Mouse (Mus musculus) cerebellum, postnatal 14 days (tissue): ENCODE data around the gene Rnf180.
"Not testable (repeated sequence)": the region's sequence is repeated elsewhere in the genome, so short reads cannot be mapped to it uniquely, and the experiment has no call there.

Experiments used
- DNase-seq, 2 experiments: peaks; one replicate each; pipeline ENCODE4 v3.0.0; 2021; ENCODE audit warnings: mixed read lengths in 2 of 2

Rnf180 gene

DNA sequence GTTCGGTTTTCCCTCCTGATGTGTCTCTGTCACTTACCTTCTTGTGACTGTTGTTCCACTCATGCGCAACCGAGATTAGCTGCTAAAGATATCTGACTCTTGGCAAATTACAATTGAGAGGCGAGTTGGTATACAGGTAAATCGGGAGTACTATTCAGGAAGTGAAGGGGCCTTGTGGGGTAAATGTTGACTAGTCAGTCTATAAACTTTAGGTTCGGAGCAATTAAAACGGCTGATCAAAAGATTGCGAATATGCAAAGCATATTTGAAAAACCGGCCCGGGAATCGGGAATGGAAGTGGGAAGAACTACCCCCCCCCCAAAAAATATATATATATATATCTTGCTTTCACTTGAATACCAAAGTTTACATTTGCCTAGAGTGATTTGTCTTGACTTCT, at the start of gene Rnf180:
Rnf180 (minus strand) TSS at position 101 of the 400 bp plus-strand sequence.
- no peak for DNase-seq

DNA sequence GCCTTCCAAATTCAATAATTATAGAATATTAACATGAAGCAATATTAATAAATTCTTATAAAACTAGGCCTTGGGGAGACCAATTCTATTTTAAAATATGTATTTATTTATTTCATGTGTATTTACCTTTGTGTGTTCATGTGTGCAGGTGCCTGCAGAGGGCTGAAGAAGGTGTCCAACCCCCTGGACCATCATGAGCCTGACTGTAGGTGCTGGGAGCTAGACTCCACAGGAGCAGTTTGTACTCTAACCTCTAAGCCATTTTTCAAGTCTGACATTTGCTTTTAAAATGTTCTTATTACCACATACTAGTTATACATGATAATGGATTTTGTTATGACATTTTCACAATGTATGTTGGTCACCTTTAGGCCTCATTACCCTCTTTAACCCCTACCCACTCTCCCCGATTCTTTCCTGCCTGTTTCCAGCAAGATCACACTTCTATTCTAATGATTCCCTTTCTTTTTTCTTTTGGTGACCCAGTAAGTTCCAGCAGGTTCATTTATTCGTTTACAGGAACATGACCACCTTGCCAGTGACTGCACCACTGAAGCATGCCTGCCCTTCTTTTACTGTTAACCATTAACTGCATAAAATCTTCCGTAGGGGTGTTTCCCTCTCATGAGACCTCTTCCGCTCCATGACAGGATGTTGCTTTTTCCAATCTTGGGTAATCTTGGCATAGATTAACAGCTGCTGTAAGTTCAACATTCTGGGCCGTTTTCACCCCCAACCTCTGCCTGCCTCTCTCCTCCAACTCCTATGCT, 36.8 kb upstream of the Rnf180 start:
- no peak for DNase-seq

DNA sequence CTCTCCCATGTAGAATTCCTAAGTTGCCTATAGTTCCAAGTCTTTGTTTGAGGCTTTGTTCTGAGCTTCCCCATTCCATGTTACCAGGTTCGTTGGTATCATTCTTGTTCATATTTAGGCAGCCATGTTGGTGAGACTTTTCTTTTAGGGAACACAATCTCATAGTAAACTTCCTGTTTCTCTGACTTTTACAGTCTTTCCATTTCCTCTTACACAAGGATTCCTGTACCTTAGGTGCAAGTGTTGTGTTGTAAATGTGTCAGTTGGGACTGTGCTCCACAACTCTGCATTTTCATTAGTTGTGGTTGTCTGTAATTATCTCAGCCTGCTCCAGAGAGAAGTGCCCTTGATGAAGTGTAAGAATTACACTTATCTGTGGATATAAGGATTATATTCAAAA, 32.3 kb upstream of the Rnf180 start:
- no peak for DNase-seq

DNA sequence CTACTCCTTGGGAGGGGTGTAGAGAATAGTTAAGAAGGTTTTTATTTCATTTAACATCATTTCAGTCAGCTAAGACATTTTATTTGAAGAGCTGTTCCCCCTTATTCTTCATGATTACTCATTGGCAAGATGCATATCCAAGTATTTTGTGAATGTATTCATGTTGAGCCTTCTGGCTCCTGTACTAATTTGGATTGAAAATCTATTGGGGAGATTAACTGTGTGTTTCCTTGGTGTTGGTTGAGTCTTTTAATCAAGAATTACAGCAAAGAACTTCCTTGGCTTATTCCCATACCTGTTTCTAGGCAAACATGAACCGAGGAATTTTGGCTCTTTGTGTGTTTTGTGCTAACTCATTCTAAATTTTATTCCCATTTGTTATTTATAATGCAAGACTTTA, 22.3 kb upstream of the Rnf180 start:
- no peak for DNase-seq

DNA sequence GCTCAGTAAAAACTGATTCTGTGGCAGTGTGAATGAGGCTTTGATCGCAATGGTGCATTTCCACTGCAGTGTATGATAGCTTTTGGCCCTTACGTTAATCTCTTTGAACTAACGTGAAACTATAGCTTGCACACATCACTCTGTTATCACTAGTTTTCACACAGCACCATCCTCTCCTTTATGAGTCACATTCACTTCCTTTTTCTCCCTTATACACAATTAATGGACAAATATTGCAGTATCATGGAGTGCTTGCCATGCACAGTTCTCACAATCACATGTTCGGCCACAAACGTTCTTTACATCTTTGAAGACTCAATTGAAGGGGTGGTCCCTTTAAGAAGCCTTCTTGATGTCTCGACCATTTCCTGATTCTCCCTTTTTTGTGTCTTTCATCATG, 21.4 kb upstream of the Rnf180 start:
- DNase-seq: no peak

DNA sequence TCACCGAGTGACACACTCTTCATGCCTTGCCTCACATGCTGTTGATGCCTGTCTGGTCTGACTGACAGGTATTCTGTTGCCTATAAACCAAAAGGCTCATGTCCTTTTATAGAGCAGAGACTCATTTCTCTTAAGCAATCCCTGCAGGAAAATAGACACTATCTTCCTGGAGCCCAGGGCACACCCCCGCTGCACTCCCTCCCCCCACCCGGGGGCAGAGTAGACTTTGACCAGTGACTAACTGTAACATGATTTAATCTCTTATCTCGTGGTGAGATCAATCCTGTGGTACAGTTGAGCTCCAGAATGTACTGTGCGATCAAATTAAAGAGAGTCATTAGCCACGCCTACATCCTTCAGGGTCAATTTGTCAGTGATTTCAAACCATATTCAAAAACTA, 18.1 kb upstream of the Rnf180 start:
- no peak for DNase-seq

DNA sequence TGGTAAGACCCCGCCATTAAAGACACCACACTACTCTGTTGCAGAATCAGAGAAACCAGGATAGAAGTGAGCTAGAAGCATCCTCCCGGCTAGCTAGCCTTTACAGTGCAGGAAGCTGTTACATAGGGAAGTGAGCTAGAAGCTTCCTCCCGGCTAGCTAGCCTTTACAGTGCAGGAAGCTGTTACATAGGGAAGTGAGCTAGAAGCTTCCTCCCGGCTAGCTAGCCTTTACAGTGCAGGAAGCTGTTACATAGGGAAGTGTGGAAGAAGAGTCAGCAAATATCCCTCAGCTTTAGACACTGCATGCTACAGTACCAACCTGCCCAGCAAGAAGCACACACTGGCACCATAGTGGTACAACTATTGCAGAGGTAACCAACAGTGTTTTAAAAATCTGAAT, 15.9 kb upstream of the Rnf180 start:
- DNase-seq: not testable (repeated sequence)

DNA sequence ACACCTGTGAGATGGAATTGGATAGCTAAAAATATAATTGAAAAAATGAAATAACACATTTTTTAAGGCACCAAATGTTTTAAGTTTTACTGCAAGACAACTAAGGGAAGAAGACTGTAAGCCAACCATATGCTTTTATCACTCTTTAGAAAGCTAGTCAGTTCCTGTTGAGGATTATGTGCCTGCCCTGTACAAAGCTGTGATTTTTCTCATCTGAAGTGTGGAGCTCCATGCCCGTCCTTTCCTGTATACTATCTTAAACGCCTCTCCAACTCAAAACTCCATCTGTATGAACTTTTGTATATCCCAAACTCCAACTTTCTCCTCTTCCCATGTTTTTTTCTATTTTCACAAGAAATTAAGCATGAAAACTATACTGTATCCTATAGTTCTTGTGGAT, 10.9 kb upstream of the Rnf180 start:
- DNase-seq: no peak

DNA sequence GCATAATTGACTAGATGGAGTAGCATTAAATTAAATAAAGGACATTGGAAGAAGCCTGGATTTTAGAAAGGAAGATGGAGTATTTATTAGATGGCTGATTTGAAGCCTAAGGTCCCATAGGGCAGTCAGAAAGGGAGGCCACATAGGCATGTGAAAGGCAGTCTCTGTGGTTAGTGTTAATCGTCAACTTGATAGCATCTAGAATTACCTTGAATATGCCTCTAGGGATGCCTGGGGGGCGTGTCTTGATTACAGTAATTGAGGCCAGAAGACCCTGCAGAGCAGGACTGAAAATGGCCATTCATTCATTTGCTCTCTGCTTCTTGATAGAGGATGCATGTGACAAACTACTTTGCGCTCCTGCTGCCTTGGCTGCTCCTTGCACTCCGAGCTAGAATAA, 9.4 kb upstream of the Rnf180 start:
- DNase-seq: no peak

DNA sequence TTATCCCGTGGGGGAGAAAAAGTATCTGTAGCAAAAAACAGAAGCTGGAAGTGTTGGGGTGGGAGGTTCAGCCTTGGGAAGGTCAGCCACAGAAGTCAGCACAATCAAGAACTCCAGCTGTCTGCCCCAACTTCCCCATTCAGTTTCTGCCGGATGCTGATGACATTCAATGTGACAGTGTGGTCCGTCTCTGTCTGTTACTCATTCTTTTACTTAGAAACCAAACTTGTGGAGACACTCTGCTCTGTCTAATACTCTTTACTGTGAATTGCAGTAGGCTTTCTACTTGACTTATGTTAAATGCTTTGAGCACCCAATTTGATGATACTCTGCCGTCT, 5.4 kb upstream of the Rnf180 start:
- DNase-seq: no peak

DNA sequence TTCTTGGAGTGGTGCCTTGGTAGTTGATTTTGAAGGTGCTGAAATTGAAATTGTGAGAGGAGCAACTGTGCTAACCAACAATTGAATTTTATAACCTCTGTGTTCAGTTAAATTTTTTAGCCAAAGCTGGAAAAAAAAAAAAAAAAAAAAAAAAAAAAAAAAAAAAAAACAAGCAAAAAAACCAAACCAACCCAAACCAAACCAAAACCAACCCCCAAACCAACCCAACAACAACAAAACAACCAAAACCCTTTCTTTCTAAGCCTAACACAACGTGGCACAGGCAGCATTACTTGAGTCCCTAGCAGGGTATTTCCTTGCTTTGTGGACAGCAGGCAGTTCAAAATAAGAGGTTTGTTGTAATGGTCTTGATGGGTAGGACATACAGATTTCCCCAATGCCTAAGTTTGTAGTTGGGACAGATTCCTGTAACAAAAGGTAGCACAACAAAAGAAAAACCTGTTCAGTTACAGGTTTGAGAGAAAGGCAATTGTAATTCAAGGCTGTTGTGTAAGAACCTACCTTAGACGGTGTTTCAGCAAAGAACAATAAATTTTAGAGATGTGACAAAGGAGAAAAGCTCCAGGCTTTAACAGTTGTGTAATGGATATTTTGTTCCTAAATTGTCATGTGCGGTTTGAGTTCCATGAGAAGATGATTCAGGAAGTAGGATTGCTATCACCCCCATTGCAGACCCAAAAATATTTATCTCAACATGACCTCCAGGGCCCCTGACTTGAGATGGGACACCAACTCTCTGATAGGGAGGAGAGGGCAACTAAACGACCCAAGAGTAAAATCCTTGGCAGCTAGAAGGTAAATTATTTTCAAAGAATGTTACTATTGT, 4.8 kb upstream of the Rnf180 start:
- DNase-seq: no peak

DNA sequence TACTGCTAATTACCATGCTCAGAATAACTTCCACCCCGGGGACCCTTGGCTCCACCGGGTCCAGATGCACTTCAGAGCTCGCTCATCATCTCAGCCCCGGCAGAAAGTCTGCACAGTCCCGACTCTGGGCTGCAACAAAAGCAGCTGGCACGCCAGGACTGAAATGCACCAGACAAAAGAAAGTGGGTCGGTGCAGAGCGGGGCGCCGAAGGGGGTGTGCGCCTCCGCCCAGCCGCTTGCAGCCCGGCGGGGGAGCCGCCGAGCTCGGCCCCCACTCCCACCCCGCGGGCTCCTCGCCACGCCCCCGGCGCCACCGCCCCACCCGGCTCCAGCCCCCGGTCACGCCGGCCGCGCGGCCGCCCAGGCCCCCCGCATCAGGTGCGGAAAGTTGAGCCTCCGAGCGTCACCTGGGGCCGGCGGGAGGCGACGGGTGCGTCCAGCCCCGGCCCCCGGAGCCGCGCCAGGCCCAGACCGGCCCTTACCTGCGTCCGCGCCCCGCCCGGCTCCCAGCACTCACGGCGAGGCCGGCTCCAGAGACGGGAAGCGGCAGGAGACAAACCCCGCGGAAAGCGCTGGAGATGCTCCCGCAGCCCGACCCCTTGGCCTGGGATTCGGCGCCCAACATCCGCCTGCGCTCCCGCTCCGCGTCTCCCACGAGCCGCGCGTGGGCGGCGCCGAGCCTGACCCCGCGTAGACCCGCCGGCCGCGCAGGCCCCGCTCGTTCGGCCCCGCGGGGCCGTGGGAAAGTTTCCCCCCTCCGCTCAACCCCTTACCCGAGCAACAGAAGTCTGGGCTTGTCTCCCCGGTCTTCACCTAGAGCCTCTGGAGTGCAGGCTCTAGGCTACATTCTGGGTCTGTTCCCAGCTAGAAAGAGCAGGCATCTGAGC, 591 bp downstream of the Rnf180 start:
- DNase-seq: peak; percentile 60 to 63

DNA sequence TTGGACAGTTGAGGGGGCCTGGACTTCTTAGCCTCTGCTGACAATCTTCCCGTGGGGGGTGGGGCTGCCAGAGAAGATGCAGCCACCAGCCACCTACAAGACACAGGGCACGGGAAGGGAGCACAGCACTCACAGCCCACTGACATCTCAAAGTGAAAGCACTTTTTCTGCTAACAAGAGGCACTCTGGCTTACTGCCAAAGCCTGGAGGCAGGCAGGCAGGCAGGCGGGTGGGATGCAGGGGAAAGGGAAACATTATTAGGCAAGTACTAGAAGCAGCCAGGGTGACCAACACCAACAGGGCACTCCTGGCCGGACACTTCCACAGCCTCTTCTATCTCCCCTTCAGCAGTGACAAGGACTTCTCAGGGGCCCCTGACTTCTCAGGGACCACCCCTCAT, 2.8 kb downstream of the Rnf180 start:
- peak; percentile 42 to 61 for DNase-seq

DNA sequence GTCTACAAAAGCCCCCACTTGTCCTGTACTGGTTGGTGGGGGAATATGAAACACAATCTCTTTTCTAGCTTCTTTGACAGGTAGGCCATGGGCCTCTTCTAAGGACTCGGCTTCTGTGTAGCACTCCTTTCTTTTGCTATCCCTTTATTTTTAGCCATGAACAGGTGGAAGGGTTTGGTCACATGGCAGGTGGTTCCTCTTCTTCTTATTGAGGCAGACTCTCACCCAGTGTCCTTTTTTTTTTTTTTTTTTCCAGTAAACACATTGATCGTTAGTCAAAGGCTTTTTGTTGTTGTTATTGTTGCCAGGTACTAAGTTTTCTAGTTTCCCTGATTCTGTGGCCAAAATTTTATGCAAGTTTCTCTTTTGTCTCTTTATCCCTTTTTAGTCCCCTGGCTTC, 4.0 kb downstream of the Rnf180 start:
- no peak for DNase-seq

DNA sequence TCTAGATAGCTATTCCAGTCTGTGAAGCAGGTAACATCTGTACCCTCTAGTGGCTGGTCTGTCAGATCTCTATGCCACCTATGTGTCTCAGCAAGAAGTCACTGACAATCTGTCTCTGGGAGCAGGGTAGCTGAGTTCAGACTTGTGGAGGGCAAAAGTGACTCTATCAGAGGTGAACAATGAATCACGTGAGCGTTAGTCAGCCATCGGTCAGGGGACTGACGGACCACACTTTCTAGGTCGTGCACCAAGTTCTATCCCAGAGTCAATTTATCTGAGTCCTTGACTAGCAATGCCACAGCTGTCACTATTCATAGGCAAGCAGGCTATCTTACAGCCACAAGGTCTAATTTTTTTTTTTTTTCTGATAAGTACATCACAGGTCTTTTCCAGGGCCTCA, 4.6 kb downstream of the Rnf180 start:
- DNase-seq: no peak

DNA sequence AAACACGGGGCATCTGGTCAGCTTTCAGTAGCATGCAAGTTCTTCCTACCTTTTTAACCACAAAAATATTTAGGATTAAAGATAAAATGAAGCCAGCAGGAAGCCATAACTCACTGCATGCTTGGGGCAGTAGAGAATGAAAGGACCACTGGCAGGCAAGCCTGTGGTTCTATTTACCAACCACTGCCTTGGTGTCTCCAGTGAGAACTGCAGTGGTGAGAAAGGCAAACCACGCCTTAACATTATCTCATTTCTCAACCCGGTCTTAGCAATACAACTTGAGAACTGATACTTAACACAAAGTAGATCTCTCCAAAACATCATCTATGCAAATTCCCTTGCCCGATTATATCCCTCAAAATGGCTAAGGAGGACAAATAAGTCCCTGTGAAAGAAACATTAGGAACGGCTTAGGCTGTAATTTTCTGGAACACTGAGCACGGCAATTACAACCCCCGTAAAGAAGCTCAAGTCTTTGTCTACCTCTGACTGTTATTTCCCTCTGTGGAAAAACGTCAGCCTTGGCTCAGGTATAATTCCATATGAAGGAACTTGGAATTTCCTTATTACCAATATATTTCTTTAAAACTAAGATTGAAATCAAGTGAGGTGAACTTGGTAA, 15.1 kb downstream of the Rnf180 start:
- no peak for DNase-seq

DNA sequence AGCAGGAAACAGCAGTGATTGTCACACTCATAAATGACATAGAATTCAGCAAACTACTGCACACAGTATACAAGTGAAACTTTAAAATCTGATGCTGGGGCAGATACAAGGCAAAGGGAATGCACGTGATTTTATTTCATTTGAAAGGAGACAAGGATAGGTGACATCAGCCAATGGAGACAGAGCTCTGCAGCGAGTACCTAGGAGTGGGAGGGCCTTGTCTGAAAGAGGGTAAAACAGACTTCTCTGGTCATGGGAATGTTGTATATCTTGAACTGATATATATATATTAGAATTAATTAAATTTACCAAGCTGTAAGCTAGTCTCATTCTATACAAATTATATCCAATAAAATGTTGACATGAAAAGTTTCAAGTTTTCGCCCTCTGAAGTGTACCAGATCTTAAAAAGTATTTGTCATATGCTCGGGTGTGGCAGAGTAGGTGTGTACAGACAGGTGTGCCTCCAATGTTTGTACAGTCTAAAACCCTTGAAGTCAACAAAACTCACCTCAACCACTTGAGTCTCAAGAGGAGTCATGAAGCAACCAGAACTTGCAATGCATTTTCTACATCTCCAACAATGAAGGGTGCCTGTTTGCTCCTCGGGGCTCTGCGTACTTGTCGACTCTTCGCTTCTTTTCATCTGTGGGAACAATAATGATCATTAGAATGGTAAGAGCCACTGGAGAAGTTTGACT, 24.1 kb downstream of the Rnf180 start:
- no peak for DNase-seq

DNA sequence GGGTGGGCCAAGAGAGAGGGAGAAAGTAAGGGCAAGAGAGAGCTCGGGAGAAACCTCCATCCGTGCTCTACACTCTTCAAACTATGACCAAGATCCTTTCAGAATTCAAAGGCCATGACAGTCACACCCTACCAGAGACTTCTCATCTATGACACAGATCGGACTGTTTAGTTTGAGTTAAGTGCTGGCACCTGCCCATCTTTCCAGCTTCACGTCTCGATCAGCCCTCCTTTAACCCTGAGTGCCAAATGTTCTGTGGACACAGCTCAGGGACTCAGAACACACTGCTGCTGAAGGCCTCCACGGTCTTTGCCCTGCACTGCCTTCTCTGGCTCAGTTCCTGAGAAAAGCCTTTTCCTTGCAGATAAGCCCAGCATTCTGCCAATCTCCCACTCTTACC, 27.2 kb downstream of the Rnf180 start:
- DNase-seq: no peak

DNA sequence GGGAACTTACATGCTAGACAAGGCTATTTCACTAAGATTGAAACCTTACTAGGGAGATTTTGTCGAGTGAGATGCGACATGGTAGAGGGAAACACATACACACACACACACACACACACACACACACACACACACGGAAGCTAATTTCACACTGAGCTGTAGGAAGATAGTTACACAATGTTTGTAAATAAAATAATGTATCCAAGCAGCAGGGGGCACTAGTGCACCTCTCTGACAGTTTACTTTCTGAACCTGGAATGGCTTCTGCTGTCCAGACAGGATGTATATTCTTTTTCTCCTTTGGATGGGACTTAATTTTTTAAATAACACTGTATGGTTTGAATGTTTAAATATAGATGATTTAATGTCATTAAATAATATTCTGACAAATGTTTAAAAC, 27.9 kb downstream of the Rnf180 start:
- peak; percentile 64 to 65 for DNase-seq

DNA sequence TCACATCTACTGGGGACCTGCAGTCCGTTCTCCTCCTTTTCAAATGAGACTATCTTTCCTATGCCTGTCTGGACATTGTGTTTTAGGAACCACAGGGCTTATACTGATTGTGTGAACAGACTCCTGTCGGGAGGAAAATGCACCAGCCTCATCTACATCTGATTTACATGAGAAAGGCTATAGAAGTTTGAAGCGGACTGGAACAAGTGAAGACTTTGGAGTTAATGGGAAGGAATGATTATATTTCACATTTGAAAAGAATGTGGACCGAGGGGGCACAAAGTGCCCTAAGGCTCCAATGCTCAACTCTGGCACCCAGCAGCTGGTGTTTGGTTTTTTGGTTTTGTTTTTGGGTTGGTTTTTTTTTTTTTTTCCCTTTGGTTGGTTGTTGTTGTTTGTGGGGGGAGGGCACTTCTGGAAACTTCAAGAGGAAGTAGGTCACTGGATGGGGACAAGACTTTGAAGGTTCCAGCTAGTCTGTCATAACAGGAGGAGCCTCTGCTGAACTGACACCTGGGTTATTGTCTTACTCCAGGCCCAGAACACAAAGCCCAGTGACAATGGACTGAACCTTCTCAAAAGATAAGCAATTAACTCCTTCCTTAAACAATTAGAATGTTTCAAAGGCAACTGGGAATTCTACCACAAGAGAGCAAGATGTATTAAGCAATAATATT, 37.7 kb downstream of the Rnf180 start:
- DNase-seq: no peak

DNA sequence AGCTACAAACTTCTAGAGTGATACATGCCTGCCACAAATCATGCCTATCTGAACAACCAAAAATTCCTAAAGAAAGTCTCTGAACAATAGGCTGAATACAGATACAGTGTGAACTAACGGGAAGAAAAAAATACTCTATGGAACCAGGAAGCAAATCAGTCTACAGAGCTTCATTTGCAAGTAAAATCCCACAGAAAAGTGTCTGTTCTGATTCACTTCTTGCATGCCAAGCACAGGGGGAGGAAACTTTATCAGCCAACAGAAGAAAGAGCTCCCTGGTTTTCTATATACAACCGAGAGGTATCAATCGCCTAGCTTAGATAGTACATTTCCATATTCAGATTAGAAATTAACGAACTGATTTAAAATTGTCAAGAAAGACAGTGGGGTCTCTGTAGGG, 43.8 kb downstream of the Rnf180 start:
- no peak for DNase-seq

DNA sequence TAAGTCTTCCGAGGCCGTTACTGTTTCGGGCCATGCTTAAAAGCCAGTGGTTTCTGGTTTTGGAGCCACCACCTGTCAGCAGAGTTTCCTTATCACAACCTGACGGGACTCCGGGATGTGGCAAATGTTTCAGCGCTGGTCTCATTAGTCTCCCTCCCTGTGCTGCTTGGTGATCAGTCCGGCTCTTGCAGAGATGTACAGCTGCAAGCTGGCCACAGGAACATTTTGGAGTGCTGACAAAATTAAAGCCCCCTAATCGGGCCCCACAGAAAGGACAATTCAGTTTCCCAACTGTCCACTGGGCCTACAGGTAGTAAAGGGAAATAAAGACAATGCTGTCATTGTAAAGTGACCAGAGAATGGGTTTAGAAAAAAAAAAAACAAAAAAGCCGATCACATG, 44.4 kb downstream of the Rnf180 start:
- no peak for DNase-seq
